Mouse (Mus musculus): ENCODE data around the gene Ugt1a6a. TPM values are rescaled to one million over a fixed set of nuclear protein-coding genes. Genes with fewer than 3 reads are reported as not detected.

The Ugt1a6a gene
- polyA plus RNA-seq, 1 experiment from 2014 or later = 0.80 TPM

GRCm38 (mm10) chr1:88253106-88253505 is 118.5 kb downstream of the Ugt1a6a start:
- whole genome bisulfite sequencing = 69% methylated on average over 8 of the region's 8 CpGs
- H3K27ac ChIP-seq (ENCODE audit: low read depth, low read length) = no peak overlapping the region
- no peak overlapping the region for H3K4me2 ChIP-seq
- DNase-seq (ENCODE audit: low spot score) (no peak), ATAC-seq (replicated peaks; ENCODE audit: low FRiP score) (no peak)
- no peaks in the 10 kb centered on the region for H3K27me3 ChIP-seq (replicated peaks; ENCODE audit: control insufficient read depth, insufficient read depth, low read length)
- no peak overlapping the region for H3K9ac ChIP-seq (ENCODE audit: low read depth, low read length)
- no peaks in the 10 kb centered on the region for H3K4me1 ChIP-seq (replicated peaks; ENCODE audit: control insufficient read depth, insufficient read depth, low read length)
- no peaks in the 10 kb centered on the region for H3K36me3 ChIP-seq (ENCODE audit: control insufficient read depth, insufficient read depth, low read length)
- no peak overlapping the region for H3K4me3 ChIP-seq (ENCODE audit: low read depth, low read length)
- peaks cover 80% of the 10 kb centered on the region for H3K9me3 ChIP-seq (ENCODE audit: control insufficient read depth, low read length)

GRCm38 (mm10) chr1:88253540-88253939 is 118.9 kb downstream of the Ugt1a6a start:
- no peaks in the 10 kb centered on the region for H3K4me1 ChIP-seq (replicated peaks; ENCODE audit: control insufficient read depth, insufficient read depth, low read length)
- H3K9ac ChIP-seq (ENCODE audit: low read depth, low read length) = no peak overlapping the region
- H3K36me3 ChIP-seq (ENCODE audit: control insufficient read depth, insufficient read depth, low read length) = no peaks in the 10 kb centered on the region
- H3K27ac ChIP-seq (ENCODE audit: low read depth, low read length) = no peak overlapping the region
- ATAC-seq (replicated peaks; ENCODE audit: low FRiP score) (no peak), DNase-seq (ENCODE audit: low spot score) (no peak)
- H3K9me3 ChIP-seq (ENCODE audit: control insufficient read depth, low read length) = peaks cover 76% of the 10 kb centered on the region
- H3K4me2 ChIP-seq = no peak overlapping the region
- no peaks in the 10 kb centered on the region for H3K27me3 ChIP-seq (replicated peaks; ENCODE audit: control insufficient read depth, insufficient read depth, low read length)
- H3K4me3 ChIP-seq (ENCODE audit: low read depth, low read length) = no peak overlapping the region
- 69% methylated on average over 6 of the region's 6 CpGs for WGBS

GRCm38 (mm10) chr1:88254793-88255465 is 120.3 kb downstream of the Ugt1a6a start:
- H3K9me3 ChIP-seq (ENCODE audit: control insufficient read depth, low read length) = peaks cover 62% of the 10 kb centered on the region

GRCm38 (mm10) chr1:88255466-88255857 is 120.9 kb downstream of the Ugt1a6a start:
- 63% methylated on average over 2 of the region's 2 CpGs for WGBS
- ATAC-seq (replicated peaks; ENCODE audit: low FRiP score) = no peak
- H3K4me2 ChIP-seq = no peak overlapping the region
- H3K4me1 ChIP-seq (replicated peaks; ENCODE audit: control insufficient read depth, insufficient read depth, low read length) = peaks cover 14% of the 10 kb centered on the region
- H3K36me3 ChIP-seq (ENCODE audit: control insufficient read depth, insufficient read depth, low read length) = peaks cover under 1% of the 10 kb centered on the region; the same call in 1 of the 2 replicates
- H3K27ac ChIP-seq (ENCODE audit: low read depth, low read length) = no peak overlapping the region
- no peak overlapping the region for H3K9ac ChIP-seq (ENCODE audit: low read depth, low read length)
- H3K9me3 ChIP-seq (ENCODE audit: control insufficient read depth, low read length) = peaks cover 57% of the 10 kb centered on the region
- H3K27me3 ChIP-seq (replicated peaks; ENCODE audit: control insufficient read depth, insufficient read depth, low read length) = no peaks in the 10 kb centered on the region
- no peak overlapping the region for H3K4me3 ChIP-seq (ENCODE audit: low read depth, low read length)
- DNase-seq (ENCODE audit: low spot score) = no peak

More at GRCm38 (mm10) chr1:88254793-88255465, 120.3 kb downstream of the Ugt1a6a start:
- no peak overlapping the region for H3K9ac ChIP-seq (ENCODE audit: low read depth, low read length)
- no peak for DNase-seq (ENCODE audit: low spot score)
- no peak for ATAC-seq (replicated peaks; ENCODE audit: low FRiP score)
- H3K27ac ChIP-seq (ENCODE audit: low read depth, low read length) = no peak overlapping the region
- no peak overlapping the region for H3K4me2 ChIP-seq
- no peaks in the 10 kb centered on the region for H3K27me3 ChIP-seq (replicated peaks; ENCODE audit: control insufficient read depth, insufficient read depth, low read length)
- WGBS = 79% methylated on average over 12 of the region's 12 CpGs
- H3K4me3 ChIP-seq (ENCODE audit: low read depth, low read length) = no peak overlapping the region
- H3K36me3 ChIP-seq (ENCODE audit: control insufficient read depth, insufficient read depth, low read length) = no peaks in the 10 kb centered on the region
- H3K4me1 ChIP-seq (replicated peaks; ENCODE audit: control insufficient read depth, insufficient read depth, low read length) = peaks cover 8% of the 10 kb centered on the region

- H3K4me1 ChIP-seq (replicated peaks; ENCODE audit: control insufficient read depth, insufficient read depth, low read length) = peaks cover 21% of the 10 kb centered on the region
- peaks cover 6% of the 10 kb centered on the region for H3K36me3 ChIP-seq (ENCODE audit: control insufficient read depth, insufficient read depth, low read length)
- H3K9ac ChIP-seq (ENCODE audit: low read depth, low read length) = no peak overlapping the region
- H3K4me3 ChIP-seq (ENCODE audit: low read depth, low read length) = no peak overlapping the region
- no peak for ATAC-seq (replicated peaks; ENCODE audit: low FRiP score)
- DNase-seq (ENCODE audit: low spot score) = no peak
- peaks cover 56% of the 10 kb centered on the region for H3K9me3 ChIP-seq (ENCODE audit: control insufficient read depth, low read length)
- no peak overlapping the region for H3K27ac ChIP-seq (ENCODE audit: low read depth, low read length)
- no peaks in the 10 kb centered on the region for H3K27me3 ChIP-seq (replicated peaks; ENCODE audit: control insufficient read depth, insufficient read depth, low read length)
- 75% methylated on average over 13 of the region's 13 CpGs for WGBS
- no peak overlapping the region for H3K4me2 ChIP-seq
Observed at GRCm38 (mm10) chr1:88255989-88256754, 121.6 kb downstream of the Ugt1a6a start.

- H3K9me3 ChIP-seq (ENCODE audit: control insufficient read depth, low read length) = peaks cover 55% of the 10 kb centered on the region
Observed at GRCm38 (mm10) chr1:88256886-88257663, 122.5 kb downstream of the Ugt1a6a start.

GRCm38 (mm10) chr1:88257681-88258080 is 123.1 kb downstream of the Ugt1a6a start:
- H3K9ac ChIP-seq (ENCODE audit: low read depth, low read length) = no peak overlapping the region
- H3K4me1 ChIP-seq (replicated peaks; ENCODE audit: control insufficient read depth, insufficient read depth, low read length) = peaks cover 35% of the 10 kb centered on the region
- peaks cover 21% of the 10 kb centered on the region for H3K36me3 ChIP-seq (ENCODE audit: control insufficient read depth, insufficient read depth, low read length)
- no peak for DNase-seq (ENCODE audit: low spot score)
- H3K27ac ChIP-seq (ENCODE audit: low read depth, low read length) = no peak overlapping the region
- peaks cover 49% of the 10 kb centered on the region for H3K9me3 ChIP-seq (ENCODE audit: control insufficient read depth, low read length)
- H3K4me3 ChIP-seq (ENCODE audit: low read depth, low read length) = no peak overlapping the region
- ATAC-seq (replicated peaks; ENCODE audit: low FRiP score) = no peak
- H3K27me3 ChIP-seq (replicated peaks; ENCODE audit: control insufficient read depth, insufficient read depth, low read length) = no peaks in the 10 kb centered on the region
- WGBS = 79% methylated on average over 6 of the region's 6 CpGs
- no peak overlapping the region for H3K4me2 ChIP-seq

More at GRCm38 (mm10) chr1:88256886-88257663, 122.5 kb downstream of the Ugt1a6a start:
- peaks cover 15% of the 10 kb centered on the region for H3K36me3 ChIP-seq (ENCODE audit: control insufficient read depth, insufficient read depth, low read length)
- no peak overlapping the region for H3K27ac ChIP-seq (ENCODE audit: low read depth, low read length)
- DNase-seq (ENCODE audit: low spot score) (no peak), ATAC-seq (replicated peaks; ENCODE audit: low FRiP score) (no peak)
- no peak overlapping the region for H3K4me2 ChIP-seq
- 72% methylated on average over 10 of the region's 10 CpGs for WGBS
- H3K4me1 ChIP-seq (replicated peaks; ENCODE audit: control insufficient read depth, insufficient read depth, low read length) = peaks cover 29% of the 10 kb centered on the region
- H3K27me3 ChIP-seq (replicated peaks; ENCODE audit: control insufficient read depth, insufficient read depth, low read length) = no peaks in the 10 kb centered on the region
- H3K4me3 ChIP-seq (ENCODE audit: low read depth, low read length) = no peak overlapping the region
- H3K9ac ChIP-seq (ENCODE audit: low read depth, low read length) = no peak overlapping the region

- DNase-seq (ENCODE audit: low spot score) = no peak
- no peak for ATAC-seq (replicated peaks; ENCODE audit: low FRiP score)
Observed at GRCm38 (mm10) chr1:88258361-88258760, 123.8 kb downstream of the Ugt1a6a start.

More at GRCm38 (mm10) chr1:88258361-88258760, 123.8 kb downstream of the Ugt1a6a start:
- H3K9me3 ChIP-seq (ENCODE audit: control insufficient read depth, low read length) = peaks cover 44% of the 10 kb centered on the region
- H3K27me3 ChIP-seq (replicated peaks; ENCODE audit: control insufficient read depth, insufficient read depth, low read length) = no peaks in the 10 kb centered on the region
- no peak overlapping the region for H3K27ac ChIP-seq (ENCODE audit: low read depth, low read length)
- H3K36me3 ChIP-seq (ENCODE audit: control insufficient read depth, insufficient read depth, low read length) = peaks cover 28% of the 10 kb centered on the region
- H3K9ac ChIP-seq (ENCODE audit: low read depth, low read length) = no peak overlapping the region
- peaks cover 35% of the 10 kb centered on the region for H3K4me1 ChIP-seq (replicated peaks; ENCODE audit: control insufficient read depth, insufficient read depth, low read length)
- H3K4me2 ChIP-seq = no peak overlapping the region
- no peak overlapping the region for H3K4me3 ChIP-seq (ENCODE audit: low read depth, low read length)
- 69% methylated on average over 6 of the region's 6 CpGs for WGBS

Measured in liver, embryonic 11.5 days (tissue).